Mouse (Mus musculus): ENCODE results near the gene Defb21.

The Defb21 gene

DNA sequence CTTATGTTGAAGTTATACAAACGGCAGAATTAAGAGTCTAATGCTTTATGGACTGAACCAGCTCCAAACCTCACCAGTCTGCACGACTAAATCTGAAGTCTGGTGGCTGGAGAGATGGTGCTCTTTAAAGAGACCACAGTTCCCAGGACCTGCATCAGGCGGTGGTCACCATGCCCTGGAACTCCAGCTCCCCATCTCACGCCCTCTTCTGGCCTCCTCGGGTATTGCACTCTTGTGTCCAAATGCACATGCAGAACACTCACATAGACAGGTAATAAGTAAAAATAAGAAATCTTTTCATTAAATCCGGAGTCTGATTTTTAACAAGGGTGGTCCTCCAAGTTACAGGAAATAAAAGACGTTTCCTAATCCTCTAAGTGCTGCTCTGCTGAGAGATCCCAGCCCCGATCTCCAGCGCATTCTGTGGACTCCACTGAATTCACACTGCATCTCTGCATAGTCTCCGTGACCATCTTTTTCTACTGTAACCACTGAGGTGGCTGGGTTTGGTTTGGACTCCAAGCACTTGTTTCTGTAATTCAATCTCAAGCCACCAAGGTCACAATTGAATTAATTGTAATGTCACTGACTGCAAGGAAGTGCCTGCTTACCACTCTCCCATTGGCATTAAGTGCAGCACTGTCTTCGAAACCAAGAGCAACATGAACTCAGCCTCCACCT is at the start of gene Defb21:
Gene Defb21, plus strand, starts transcription at position 631 of the 681 bp plus-strand sequence.
- DNase-seq: no peak

DNA sequence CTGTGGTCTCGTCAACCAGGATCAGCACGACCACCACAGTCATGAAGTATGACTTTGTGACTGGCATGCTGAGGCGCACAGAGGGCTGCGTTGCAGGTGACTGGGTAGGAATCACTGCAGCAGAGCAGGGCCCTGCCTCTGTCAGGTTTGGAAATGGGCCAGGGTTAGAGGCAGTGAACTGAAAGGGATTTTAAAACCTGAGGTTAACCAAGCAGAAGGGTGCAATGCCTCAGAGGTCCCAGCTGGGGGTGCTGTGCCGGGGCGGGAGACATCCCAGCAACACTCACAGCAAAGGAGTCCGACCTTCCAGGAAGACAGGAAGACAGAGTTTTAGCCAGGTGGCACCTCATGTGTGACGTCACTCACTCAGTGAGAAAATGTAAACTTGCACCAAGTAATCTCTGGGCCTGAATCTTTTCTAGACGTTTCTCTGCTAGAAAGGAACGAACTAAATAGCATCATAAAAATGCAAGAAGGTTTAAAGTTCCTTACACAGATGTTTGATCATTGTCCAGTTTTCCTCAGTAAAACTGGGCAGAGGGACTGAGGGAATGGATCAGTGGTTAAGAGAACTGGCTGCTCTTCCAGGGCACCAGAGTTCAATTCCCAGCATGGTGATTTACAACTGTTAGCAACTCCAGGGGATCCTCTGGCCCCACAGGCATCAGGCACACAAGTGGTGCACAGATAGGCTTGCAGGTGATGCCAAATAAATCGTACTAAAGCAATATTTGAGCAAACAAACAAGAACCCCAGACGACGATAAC is 32.4 kb upstream of the Defb21 start, which contains the start of gene Defb29:
Gene Defb29, minus strand, starts transcription at position 155 of the 767 bp plus-strand sequence.
- DNase-seq: peak; percentile 76 to 80

DNA sequence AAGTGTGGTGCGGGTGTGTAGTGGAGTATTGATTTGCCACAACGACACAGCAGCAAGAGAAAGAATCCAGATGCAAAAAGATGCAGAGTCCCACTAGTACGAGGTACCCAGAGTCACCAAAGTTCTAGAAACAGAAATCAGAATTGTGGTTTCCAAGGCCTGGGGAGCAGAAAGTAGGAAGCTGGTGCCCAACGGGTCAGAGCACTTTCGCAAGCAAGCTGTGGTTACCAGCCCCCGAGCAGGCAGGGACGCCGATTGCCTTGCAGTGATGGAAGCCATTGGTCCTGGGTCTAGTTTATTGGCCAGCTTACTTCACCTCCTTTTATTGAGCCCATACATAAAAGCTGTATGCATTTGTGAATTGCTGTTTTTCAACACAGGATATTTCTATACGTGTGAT is 30.6 kb upstream of the Defb21 start:
- DNase-seq: no peak

DNA sequence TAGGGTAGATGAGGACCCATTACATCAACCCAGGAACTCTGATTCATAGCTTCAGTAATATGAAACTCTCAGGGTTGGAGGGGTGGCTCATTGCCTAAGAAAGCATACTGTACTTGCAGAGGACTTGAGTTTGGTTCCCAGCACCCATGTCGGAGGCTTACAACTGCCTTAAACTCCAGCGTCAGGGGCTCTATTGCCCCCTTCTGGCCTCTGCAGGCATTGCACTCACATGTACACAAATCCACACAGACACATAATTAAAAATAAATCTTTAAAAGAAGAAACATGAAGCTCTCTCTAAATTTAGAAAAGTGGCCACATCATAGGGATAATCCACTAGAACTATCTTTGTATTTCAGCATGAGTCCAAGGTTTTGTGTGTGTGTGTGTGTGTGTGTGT is 29.6 kb upstream of the Defb21 start:
- no peak for DNase-seq

DNA sequence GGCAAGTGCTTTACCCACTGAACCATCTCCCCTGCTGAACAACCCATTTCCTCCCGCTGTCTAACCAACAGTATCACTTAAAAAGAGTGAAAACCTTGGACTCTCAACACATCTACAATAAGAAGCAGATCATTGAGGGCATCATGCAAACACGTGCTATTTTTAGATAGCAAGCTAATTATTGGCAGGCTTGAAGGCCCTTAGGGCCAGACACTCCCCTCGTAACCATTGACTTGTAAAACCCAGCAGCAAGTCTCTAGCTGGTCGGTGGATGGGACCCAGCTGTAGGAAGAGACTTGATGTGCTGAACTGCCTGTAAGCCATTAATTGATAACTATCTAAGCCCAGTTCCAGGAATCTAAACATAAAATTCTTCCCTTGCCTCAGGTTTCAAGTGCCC is 29.1 kb upstream of the Defb21 start:
- DNase-seq: peak; percentile 66 to 83

DNA sequence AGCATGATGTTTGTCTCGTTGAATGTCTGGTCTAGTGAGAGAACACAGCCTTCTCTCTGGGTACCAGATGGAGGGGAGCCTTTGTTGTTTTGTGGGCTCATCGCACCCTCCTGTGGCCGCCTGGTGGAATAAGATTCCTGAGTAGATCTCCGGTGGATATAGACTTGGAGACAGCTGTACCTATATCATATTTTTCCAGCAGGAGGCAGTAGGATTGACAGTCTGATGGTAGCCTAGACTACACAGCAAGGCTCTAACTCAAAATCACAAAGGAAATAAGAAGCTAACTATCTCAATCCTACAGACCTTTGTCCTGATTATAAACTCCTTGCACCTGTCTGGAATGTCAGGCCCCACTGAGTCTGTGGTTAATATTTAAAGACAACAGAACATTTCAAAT is 27.9 kb upstream of the Defb21 start:
- peak; percentile 68 to 80 for DNase-seq

DNA sequence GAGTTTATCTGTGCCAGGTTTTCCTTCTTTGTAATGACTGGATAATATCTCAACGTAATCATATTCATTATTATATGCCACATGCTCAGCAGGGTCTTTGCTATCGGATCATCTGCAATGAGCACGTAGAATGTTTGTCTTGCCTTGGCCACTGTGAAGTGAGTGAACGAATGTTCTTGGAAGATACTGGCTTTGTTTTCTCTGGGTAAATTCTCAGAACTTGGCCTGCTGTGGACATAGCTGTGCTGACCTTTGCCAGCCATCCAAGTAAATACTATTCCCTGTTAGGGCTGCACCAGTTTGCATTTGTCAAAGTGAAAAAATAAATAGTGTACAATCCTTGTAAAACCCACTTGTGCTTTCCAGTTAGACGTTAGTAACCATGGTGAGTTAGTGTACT is 24.4 kb upstream of the Defb21 start:
- DNase-seq: no peak

DNA sequence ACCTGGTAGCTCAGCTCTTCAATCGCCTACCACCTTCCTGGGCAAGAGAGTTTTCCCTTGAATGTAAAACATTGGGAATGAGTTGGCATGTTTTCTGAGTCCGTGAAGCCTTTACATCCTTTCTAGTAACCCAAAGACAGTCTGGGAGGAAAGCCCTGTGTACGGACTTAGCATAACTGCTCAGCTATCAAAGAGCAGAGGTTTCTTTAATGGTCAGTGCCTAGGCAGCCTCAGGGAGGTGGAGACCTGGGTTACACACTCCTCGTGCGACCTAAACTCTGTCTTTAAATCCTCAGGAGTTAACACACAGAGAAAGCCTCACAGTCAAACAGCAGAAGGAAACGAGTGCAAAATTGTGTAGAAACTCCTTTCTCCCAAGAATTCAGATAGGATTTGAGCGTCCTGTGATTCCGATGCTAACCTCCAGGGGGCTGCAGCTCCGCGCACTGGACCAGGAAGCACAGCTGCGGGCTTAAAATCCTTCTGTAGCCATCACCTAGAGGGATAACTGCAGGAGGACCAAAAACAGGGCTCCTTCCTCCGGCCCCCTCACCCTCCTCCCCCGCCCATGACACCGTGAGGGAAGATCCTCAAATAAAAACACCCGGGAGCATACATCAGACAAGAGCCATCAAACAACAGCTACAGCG is 18.6 kb upstream of the Defb21 start:
- DNase-seq: peak; percentile 55 to 79

DNA sequence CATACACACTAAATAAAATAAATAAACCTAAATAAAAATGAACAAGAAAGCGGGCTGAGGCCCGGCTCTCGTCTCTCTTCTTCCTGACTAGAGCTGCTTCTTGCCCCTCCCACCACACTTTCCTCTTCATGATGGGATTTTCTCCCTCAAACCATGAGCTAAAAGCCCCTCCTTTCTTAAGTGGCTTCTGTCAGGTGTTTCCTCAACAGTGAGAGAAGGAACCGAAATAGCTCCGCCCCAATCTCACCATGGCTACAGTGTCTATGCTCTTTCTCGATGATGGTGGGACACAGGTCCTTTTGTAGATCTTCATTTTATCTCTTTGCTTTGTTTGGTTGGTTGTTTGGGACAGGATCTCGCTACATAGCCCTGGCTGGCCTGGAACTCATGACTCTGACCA is 15.9 kb upstream of the Defb21 start:
- DNase-seq: no peak

DNA sequence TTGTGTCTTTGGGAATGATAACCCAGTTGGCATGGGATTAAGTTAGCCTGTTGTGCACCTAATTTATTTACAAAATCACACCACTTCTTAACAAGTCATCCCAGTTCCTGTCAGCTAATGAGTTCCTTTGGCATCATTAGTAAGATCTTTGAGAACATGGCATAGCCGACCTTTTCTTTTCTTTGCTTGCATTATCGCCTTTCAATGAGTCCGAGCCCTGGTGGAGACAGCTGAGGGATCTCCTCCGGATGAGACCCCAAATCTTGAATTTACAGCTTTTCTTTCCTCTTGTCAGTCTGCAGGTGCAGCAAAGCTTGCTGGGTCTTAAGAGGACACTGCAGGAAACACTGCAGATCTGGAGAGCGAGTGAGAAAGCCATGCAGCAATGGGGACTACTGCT is 3.5 kb upstream of the Defb21 start, which contains the start of gene Gm17416:
Gene Gm17416, plus strand, starts transcription at position 301 of the 400 bp plus-strand sequence.
- no peak for DNase-seq

DNA sequence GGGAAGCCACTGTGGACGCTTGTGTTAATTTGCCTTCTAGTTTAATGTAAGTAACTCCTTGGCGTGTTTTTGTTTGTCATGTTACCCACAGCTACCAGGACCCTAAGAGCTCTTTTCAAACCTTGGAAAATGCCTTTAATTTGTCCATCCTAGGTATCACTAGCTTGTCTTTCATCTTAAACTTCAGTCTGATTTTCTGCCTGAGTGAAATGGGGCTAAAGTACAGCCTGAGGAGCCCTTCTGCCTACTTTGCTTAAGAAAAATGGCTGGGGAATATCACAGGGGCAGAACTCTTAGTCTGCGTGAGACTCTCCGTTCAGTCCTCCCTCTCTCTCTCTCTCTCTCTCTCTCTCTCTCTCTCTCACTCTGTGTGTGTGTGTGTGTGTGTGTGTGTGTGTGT is 2.7 kb upstream of the Defb21 start:
- DNase-seq: peak in 1 of 2 experiments; percentile 27

DNA sequence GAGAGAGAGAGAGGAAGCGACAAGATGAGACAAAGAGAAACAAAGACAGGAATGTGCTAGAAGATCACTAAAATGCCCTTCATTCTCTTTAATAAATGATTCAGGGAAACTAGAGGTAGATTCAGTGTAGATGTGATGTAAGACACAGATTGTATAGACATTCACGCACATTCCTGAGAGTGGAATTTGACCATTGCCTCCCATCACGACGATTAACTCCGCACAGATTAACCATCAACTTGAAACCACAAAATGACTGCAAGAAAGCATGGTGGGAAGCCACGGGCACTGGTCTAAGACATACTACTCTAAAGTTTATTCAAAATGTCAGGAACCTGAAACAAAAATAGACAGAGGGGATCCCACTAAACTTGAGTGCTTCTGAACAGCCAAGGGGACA is 2.2 kb upstream of the Defb21 start:
- DNase-seq: peak; percentile 65 to 73

DNA sequence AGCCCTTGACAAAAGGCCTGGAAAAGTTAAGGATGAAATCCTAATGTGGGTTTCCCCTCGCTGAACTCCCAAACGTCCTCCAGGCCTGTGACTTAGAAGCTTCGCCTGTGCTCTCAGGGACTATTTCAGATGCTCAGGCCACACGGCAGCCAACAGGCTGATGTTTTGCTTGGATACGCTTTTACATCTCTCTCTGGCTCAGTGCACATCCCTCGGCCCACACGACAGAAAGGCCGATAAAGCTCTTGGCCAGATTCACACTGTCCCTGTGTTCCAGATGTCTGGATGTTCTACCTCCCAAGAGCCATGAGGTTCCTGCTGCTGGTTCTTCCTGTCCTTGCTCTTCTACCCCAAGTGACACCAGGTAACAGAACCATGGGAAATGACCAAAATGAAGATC is 940 bp downstream of the Defb21 start:
- DNase-seq: no peak

DNA sequence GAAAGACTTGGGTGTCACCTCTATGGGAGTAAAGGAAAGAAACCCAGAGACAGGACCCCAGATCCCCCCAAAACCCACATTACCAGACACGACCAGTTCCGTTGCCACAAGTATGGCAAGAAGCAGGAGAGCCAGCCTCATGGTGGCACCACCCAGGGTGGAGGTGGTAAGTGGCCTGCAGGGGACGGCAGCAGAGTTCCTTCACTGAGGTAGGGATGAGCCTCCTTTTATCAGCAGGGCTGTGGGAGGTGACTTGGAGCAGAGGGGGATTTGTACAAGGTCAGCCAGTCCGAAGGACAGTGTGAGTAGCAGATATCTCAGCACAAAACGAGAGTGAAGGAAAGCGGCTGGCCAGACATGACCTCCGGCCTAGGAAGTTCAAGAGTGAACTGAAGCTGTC is 7.6 kb downstream of the Defb21 start, which contains the start of gene Defb19:
Gene Defb19, minus strand, starts transcription at position 206 of the 400 bp plus-strand sequence.
- DNase-seq: no peak

DNA sequence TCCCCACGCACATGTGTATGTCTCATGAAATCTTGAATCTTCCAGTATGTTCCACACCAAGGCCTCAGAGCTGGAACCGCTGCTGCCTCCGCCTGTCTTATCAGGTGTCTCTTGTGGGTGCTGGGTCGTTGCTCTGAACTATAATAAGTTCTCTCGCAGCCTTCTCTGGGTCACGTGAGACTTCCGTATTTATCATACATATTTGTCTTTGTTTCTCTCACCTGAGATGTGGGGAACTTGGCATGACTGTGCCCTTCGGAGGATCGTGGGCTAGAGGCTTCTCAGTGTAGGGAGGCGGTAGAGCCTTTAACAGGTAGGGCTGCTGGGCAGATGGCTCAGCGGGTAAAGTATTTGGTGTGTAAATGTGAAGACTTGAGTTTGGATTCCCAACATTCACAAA is 8.1 kb downstream of the Defb21 start:
- DNase-seq: no peak

DNA sequence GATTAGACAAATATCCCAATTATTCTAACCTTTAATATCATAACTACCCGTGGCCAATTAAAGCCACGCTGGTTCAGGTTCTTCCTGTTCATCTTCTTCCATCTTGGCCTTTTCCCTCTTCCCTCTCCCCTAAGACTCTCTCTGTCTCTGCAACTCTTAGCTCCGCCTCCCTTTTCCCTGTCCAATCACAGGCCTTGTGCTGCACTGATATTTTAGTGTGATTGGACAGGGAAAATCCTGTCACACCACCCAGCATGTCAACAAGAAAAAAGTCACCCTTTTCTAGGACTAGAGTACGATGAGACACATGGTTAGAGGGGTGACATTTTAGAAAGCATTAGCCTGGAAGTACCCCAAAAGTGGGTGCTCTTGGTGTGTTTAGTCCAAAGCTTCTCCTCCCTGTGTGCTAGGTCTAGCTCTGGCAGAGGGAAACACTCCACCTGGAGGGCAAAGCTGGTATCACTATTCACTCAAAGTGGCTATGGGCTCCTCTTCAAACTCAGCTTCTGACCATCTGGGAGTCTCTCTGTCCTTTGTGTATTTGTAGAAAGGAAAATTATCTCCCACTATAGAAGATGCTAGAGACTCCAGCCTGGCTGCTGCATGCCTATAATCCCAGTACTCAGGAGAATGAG is 14.5 kb downstream of the Defb21 start:
- DNase-seq: peak in 1 of 2 experiments; percentile 50

DNA sequence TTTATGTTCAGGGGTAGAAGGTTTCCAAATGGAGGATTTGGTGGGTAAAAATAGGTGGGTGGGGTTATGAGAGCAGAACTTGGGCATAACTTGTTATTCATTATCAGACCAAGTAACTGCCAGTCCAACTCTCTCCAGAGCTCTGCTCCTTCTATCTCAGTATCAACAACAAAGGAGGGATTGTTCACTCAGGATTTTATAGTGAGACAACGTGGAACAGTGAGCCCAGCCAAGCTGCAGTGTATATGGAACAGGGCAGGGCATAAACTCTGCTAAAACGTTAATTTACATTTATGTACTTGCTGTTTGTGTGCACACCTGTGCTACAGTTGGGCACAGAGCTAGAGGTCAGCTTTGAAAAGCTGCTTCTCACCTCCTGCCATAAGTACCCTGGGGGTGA is 15.9 kb downstream of the Defb21 start:
- DNase-seq: no peak

DNA sequence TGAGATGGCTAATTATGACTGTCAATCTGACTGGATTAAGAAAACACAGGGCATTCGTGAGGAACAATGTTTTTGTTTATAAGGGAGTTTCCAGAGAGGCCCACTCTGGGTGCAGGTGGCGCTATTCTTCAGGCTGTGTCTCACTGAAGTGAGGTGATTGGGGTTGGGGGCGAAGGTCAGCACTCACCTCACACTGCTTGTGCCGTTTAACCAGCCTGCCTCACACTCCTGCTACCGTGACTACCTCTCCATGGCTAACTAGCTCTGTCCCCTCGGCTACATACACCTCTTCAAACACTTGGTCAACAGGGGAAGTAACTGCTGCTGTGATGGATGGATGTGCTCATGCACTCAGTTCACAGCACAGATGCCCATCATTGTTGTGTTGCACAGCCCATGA is 16.5 kb downstream of the Defb21 start:
- DNase-seq: no peak

DNA sequence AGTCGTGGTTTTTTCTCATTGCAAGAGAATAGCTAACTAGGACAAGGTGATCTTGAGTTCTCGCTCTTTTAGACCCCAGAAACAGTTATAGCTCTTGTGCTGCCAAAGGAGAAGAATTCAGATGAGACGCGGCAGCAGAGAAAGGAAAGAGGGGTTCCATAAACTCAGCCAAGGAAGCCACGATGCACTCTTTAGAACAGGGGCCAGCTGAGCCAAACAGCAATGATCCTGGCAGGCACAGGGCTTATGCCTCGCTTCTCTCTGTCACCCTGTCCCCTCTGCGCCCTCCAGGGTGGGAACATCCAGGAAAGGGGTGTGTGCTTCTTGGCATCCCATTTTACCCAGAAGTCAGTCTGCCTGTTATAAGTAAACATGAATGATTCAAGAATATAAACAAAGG is 26.8 kb downstream of the Defb21 start, which contains the start of gene Defb45:
Gene Defb45, minus strand, starts transcription at position 101 of the 400 bp plus-strand sequence.
- no peak for DNase-seq

DNA sequence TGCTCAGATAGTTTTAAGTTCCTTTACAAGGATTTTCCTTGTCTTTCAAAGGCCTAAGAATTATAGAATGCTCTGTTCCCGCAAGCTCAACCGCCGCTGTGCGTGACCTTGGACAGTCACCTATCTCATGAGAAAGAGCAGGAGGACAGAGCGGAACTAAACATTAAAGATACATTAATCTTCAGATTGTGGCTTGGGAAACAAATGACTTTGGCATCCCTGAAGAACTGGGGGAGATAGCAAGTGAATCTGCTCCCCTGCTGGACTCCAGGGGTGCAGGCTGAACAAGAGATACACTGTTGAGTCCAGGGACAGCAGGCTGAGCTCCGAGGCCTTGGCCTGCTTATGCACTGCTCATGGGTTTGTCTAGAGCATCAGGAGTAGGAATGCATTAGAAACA is 27.5 kb downstream of the Defb21 start:
- no peak for DNase-seq

DNA sequence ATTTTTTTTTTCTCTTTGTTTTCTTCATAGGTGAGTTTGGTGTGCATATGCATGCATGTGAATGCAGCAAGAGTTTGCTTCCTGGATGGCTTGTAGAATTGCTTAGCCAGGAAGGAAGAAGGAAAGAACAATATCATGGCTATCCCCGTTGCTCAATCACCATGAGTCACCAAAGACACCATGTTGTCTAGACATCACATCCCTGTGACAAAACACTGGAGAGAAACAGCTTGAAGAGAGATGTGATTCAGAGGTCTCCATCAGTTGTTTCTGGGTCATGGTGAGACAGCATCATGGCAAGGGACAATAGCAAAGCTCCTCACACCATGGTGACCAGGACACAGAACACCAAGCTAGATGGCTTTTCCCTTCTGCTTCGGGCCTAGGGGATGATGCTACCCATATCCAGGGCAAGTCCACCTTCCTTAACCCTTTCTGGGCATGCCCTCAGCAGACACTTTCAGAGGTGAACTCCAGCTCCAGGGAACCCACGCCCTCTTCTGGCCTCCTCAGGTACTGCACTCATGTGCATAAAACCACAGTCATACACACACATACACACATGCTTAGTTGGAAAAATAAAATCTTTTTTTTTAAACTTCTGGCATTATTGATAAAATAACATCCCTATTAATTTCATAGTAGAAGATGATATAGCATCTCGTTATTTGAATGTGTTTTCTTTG is 28.9 kb downstream of the Defb21 start:
- no peak for DNase-seq

DNA sequence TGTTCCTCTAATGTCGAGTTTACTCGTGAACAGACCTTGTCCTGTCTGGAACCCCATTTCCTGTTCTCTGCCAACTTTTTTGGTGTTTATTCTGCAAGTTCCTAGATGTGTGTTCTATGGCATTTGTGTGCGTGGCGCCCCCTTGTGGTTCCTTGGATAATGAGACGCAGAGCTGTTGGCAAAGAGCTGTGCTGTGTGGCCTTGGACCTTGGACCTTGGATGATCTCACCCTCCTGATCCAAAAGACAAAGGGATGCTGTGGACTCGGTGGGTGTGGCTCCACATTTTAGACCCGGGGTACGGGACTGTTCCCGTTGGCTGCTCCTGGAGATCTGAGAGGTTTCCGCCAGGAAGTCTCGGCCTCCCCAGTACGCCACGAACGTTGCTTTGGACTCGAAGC is 31.5 kb downstream of the Defb21 start, which contains the start of gene Defb36:
Gene Defb36, plus strand, starts transcription at position 271 of the 400 bp plus-strand sequence.
- DNase-seq: peak; percentile 48 to 80
